Mouse (Mus musculus) ES-E14 (cell line): ENCODE results near the gene F12.

Experiments used
- HCFC1 ChIP-seq: IDR thresholded peaks from 2 replicates; pipeline ENCODE4 v1.6.1; 2012; ENCODE audit warnings: low read length, inconsistent platforms, borderline replicate concordance; ENCODE audit not compliant: insufficient read depth
- MAFK ChIP-seq: IDR thresholded peaks from 2 replicates; pipeline ENCODE4 v1.6.1; 2014; ENCODE audit warnings: mild to moderate bottlenecking, low read depth, low read length, inconsistent platforms; ENCODE audit not compliant: insufficient read depth

DNA sequence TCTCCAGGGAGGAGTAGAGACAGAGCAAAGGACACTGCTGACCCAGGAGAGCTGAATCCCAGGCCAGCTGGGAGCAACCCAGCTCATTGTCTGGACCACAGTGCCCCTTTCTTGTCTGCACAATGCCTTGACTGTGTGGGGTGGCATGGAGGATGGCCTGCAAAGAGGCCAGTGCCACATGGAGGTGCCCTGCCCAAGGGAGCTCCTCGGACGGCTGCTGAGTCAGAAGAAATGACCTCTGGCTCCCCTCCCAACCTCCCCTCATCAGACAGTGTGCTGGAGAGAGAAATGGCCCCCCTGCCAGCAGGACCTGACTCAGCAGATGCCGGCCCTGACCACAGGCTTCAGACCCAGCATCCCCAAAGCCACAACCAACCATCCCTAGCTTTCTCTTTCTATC, 38.6 kb upstream of the F12 start:
- TF ChIP-seq MAFK (no peak; the same call in 1 of the 2 replicates), HCFC1 (no peak)
